In the genomic region with DNA sequence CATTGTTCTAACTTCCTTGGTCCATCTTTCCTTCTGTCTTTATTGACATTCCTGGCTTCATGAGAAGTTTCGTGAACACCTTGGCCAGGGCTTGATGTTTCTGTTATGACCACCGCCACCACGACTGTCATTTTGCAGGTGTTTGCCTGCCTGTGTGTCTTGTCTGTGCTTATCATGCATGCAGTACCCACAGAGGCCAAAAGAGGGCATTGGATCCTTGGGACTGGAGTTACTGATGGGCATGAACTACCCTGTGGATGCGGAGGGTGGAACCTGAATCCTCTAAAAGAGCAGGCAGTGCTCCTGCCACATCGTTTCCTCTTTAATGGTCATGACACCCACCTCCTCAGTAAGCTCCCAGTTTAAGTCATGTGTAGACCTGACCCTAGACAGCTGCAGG, we compare ENCODE assay signal across 7 mouse cellular contexts. TPM values are rescaled to one million over a fixed set of nuclear protein-coding genes. Genes with fewer than 3 reads are reported as not detected.
A peak's percentile ranks its signal among the peaks of the same experiment; 100 is the strongest.
DNase-seq lines count a peak whose midpoint lies in the region; ATAC-seq and TF ChIP-seq lines count a peak whose summit lies in the region.

No protein-coding gene starts in this region.

- TF ChIP-seq POLR2A in MEL (IDR thresholded peaks at IDR 0.05; ENCODE audit: control insufficient read depth in 1 of 2, insufficient read depth in 1 of 2, low read depth in 1 of 2, low read length in 2 of 2, poor library complexity in 1 of 2) = no peak
- TF ChIP-seq POLR2A in brain, embryonic 14.5 days (IDR thresholded peaks at IDR 0.05; ENCODE audit: borderline replicate concordance, extremely low read depth, insufficient read depth, insufficient read length, poor library complexity, severe bottlenecking) = no peak
- TF ChIP-seq POLR2A in lung, adult 2 months (IDR thresholded peaks at IDR 0.05; ENCODE audit: borderline replicate concordance, extremely low read depth, low read depth, low read length) = no peak

- no peak overlapping the region for H3K4me3 ChIP-seq in MEL (ENCODE audit: control insufficient read depth in 1 of 2, insufficient read depth in 1 of 2, low read depth in 2 of 2, low read length in 2 of 2)
- no peak overlapping the region for H3K4me3 ChIP-seq in lung, adult 2 months (replicated peaks; ENCODE audit: extremely low read depth, low read depth, low read length)
- no peak overlapping the region for H3K4me3 ChIP-seq in stomach, postnatal 0 days (ENCODE audit: low read depth, low read length)

- H3K27ac ChIP-seq in MEL (ENCODE audit: control insufficient read depth, low read depth, low read length) = no peak overlapping the region
- H3K27ac ChIP-seq in stomach, postnatal 0 days (replicated peaks) = no peak overlapping the region

- no peak overlapping the region for H3K9ac ChIP-seq in MEL (ENCODE audit: control insufficient read depth, low read depth, low read length, poor library complexity, severe bottlenecking)
- H3K9ac ChIP-seq in stomach, postnatal 0 days (ENCODE audit: low read length) = no peak overlapping the region

- no peaks in the 10 kb centered on the region for H3K9me3 ChIP-seq in MEL (replicated peaks; ENCODE audit: insufficient read depth, low read length)
- H3K9me3 ChIP-seq in stomach, postnatal 0 days (ENCODE audit: control insufficient read depth, low read length) = no peaks in the 10 kb centered on the region

- 84% methylated on average over 5 of the region's 5 CpGs for WGBS in lung, adult 2 months
- 81% methylated on average over 5 of the region's 5 CpGs for WGBS in stomach, postnatal 0 days

- peaks cover 0 to 19% of the 10 kb centered on the region in 2 experiments; a peak in 2 of 4 replicates for H3K4me1 ChIP-seq in MEL (ENCODE audit: control insufficient read depth in 1 of 2, insufficient read depth in 2 of 2, low read length in 2 of 2)
- H3K4me1 ChIP-seq in lung, adult 2 months (ENCODE audit: control insufficient read depth, insufficient read depth, low read length) = no peaks in the 10 kb centered on the region; the same call in 1 of the 2 replicates
- no peaks in the 10 kb centered on the region for H3K4me1 ChIP-seq in stomach, postnatal 0 days (replicated peaks; ENCODE audit: control insufficient read depth, insufficient read depth)

- peak; percentile 49 for TF ChIP-seq RAD21 in MEL (IDR thresholded peaks at IDR 0.05; ENCODE audit: low read depth, low read length)

- ATAC-seq in stomach, postnatal 0 days (ENCODE audit: low FRiP score, low TSS enrichment) = no peak

- peaks cover 10% of the 10 kb centered on the region for H3K79me2 ChIP-seq in MEL (ENCODE audit: control insufficient read depth, insufficient read depth, low read length, poor library complexity)

- intact Hi-C loops in left cerebral cortex, postnatal 25 days (cut with DNase I) = no loop called here

- H3K4me2 ChIP-seq in stomach, postnatal 0 days (replicated peaks; ENCODE audit: low read depth) = no peak overlapping the region

- peaks cover 4 to 10% of the 10 kb centered on the region in 2 experiments for H3K36me3 ChIP-seq in MEL (ENCODE audit: control insufficient read depth in 1 of 2, insufficient read depth in 2 of 2, low read length in 2 of 2)
- H3K36me3 ChIP-seq in stomach, postnatal 0 days (ENCODE audit: control insufficient read depth, insufficient read depth, low read length) = no peaks in the 10 kb centered on the region

- DNase-seq in left cerebral cortex, postnatal 25 days (ENCODE audit: low spot score in 2 of 2) = peak; percentile 26 to 32
- no peak for DNase-seq in left cerebral cortex, adult 11 months (ENCODE audit: low spot score)
- DNase-seq in MEL (ENCODE audit: low read depth, low spot score) = peak; percentile 78
- peak; percentile 36 for DNase-seq in brain, embryonic 14.5 days (ENCODE audit: low read depth)
- peak; percentile 46 to 60 for DNase-seq in gastrocnemius, adult 8-10 months (ENCODE audit: low spot score in 2 of 2)
- peak; percentile 12 for DNase-seq in lung, adult 2 months
- peak; percentile 66 for DNase-seq in stomach, postnatal 0 days (ENCODE audit: low spot score)

- peak; percentile 52 to 80 (median 63) for TF ChIP-seq CTCF in MEL (IDR thresholded peaks at IDR 0.05 in 2 of 3, conservative IDR thresholded peaks at IDR 0.05 in 1 of 3; ENCODE audit: control insufficient read depth in 1 of 3, insufficient read depth in 1 of 3, low read depth in 2 of 3, low read length in 3 of 3, poor library complexity in 1 of 3, severe bottlenecking in 1 of 3)
- peak; percentile 47 for TF ChIP-seq CTCF in brain, embryonic 14.5 days (IDR thresholded peaks at IDR 0.05; ENCODE audit: borderline replicate concordance, extremely low read depth, insufficient read depth, insufficient read length)
- TF ChIP-seq CTCF in lung, adult 2 months (IDR thresholded peaks at IDR 0.05; ENCODE audit: insufficient read depth, low read length) = peak; percentile 52
- peak; percentile 81 for TF ChIP-seq CTCF in stomach, postnatal 0 days (IDR thresholded peaks at IDR 0.05; ENCODE audit: low read depth)

- TF ChIP-seq EP300 in MEL (IDR thresholded peaks at IDR 0.05; ENCODE audit: low read depth in 1 of 2, low read length in 2 of 2) = no peak
- no peak for TF ChIP-seq EP300 in stomach, postnatal 0 days (optimal IDR thresholded peaks at IDR 0.05)

- no peaks in the 10 kb centered on the region; a peak in 1 of 4 replicates for H3K27me3 ChIP-seq in MEL (ENCODE audit: control insufficient read depth in 1 of 2, insufficient read depth in 2 of 2, low read length in 2 of 2)
- H3K27me3 ChIP-seq in stomach, postnatal 0 days (ENCODE audit: control insufficient read depth, insufficient read depth, low read length) = no peaks in the 10 kb centered on the region

TF ChIP-seq in MEL, 35 proteins besides CTCF, POLR2A, EP300 and RAD21:
- TF ChIP-seq SMC3 (IDR thresholded peaks at IDR 0.05; ENCODE audit: low read depth, low read length) (peak; percentile 45), MXI1 (IDR thresholded peaks at IDR 0.05; ENCODE audit: low read depth, low read length) (0 out of 2 replicates have a peak, but pooled peaks have one; percentile 18), ZNF384 (IDR thresholded peaks at IDR 0.05; ENCODE audit: low read depth, low read length) (no peak), ZC3H11A (IDR thresholded peaks at IDR 0.05; ENCODE audit: low read depth, low read length) (peak; percentile 10; the same call in 1 of the 2 replicates), SIN3A (IDR thresholded peaks at IDR 0.05; ENCODE audit: low read length) (0 out of 2 replicates have a peak, but pooled peaks have one; percentile 26), RCOR1 (IDR thresholded peaks at IDR 0.05; ENCODE audit: low read depth, low read length) (no peak), ETS1 (IDR thresholded peaks at IDR 0.05; ENCODE audit: low read depth, low read length) (no peak)

RNA-seq across cellular contexts. Expression of gene Tsen2, which starts 1.8 kb away (rescaled TPM):
- total RNA-seq in left cerebral cortex, postnatal 25 days (2021) = 10 to 100 TPM; 22.0 to 23.2 TPM
- total RNA-seq in MEL (2012; rRNA removed) = 24.6 and 27.0 TPM in 2 replicates
- 10 to 100 TPM in 1 of 2 experiments, not detected in 1; 32.6 TPM for polyA plus RNA-seq in MEL (2012; ENCODE audit: insufficient read depth in 1 of 2, insufficient read length in 2 of 2, low read depth in 1 of 2, low replicate concordance in 2 of 2, missing spikeins in 1 of 2)
- polyA plus RNA-seq in brain, embryonic 14.5 days (2012; rRNA removed) = 18.6 and 19.8 TPM in 2 replicates
- 1 to 10 TPM; 5.0 to 6.2 (median 5.6) TPM for total RNA-seq in gastrocnemius, adult 8-10 months (2022)
- 2.3 and 4.2 TPM in 2 replicates for polyA plus RNA-seq in lung, adult 2 months (2012; rRNA removed)
- 10.0 and 11.1 TPM in 2 replicates for polyA plus RNA-seq in stomach, postnatal 0 days (2015; fragmentation: Nextera tagmentation; extraction: Ambion mirVana)

RNA-seq across cellular contexts. Expression of gene Mkrn2os, which starts 46.1 kb away (rescaled TPM):
- total RNA-seq in left cerebral cortex, postnatal 25 days (2021) = not detected
- not detected in 2 replicates for total RNA-seq in MEL (2012; rRNA removed)
- polyA plus RNA-seq in MEL (2012; ENCODE audit: insufficient read depth in 1 of 2, insufficient read length in 2 of 2, low read depth in 1 of 2, low replicate concordance in 2 of 2, missing spikeins in 1 of 2) = under 1 TPM in 1 of 2 experiments, not detected in 1; 0.46 TPM
- 0.10 TPM in 1 of 2 replicates, not detected in the other for polyA plus RNA-seq in brain, embryonic 14.5 days (2012; rRNA removed)
- total RNA-seq in gastrocnemius, adult 8-10 months (2022) = not detected
- polyA plus RNA-seq in lung, adult 2 months (2012; rRNA removed) = 0.40 TPM in 1 of 2 replicates, not detected in the other
- polyA plus RNA-seq in stomach, postnatal 0 days (2015; fragmentation: Nextera tagmentation; extraction: Ambion mirVana) = 27.4 and 30.5 TPM in 2 replicates

RNA-seq across cellular contexts. Expression of gene Mkrn2, which starts 55.4 kb away (rescaled TPM):
- 10 to 100 TPM; 33.2 to 36.7 TPM for total RNA-seq in left cerebral cortex, postnatal 25 days (2021)
- total RNA-seq in MEL (2012; rRNA removed) = 13.1 and 15.8 TPM in 2 replicates
- polyA plus RNA-seq in MEL (2012; ENCODE audit: insufficient read depth in 1 of 2, insufficient read length in 2 of 2, low read depth in 1 of 2, low replicate concordance in 2 of 2, missing spikeins in 1 of 2) = 10 to 100 TPM in 1 of 2 experiments, not detected in 1; 38.1 TPM
- 32.6 and 44.7 TPM in 2 replicates for polyA plus RNA-seq in brain, embryonic 14.5 days (2012; rRNA removed)
- 10 to 100 TPM; 48.7 to 54.8 (median 53.0) TPM for total RNA-seq in gastrocnemius, adult 8-10 months (2022)
- polyA plus RNA-seq in lung, adult 2 months (2012; rRNA removed) = 57.2 and 68.1 TPM in 2 replicates
- polyA plus RNA-seq in stomach, postnatal 0 days (2015; fragmentation: Nextera tagmentation; extraction: Ambion mirVana) = 17.8 and 19.4 TPM in 2 replicates

Comparison
In these comparisons a context has a peak if more than half of its experiments do, and no peak if none do; other contexts are left out.
1. RNA of gene Mkrn2os, which starts 46.1 kb away (polyA plus RNA-seq): 27.4 to 30.5 TPM in stomach, postnatal 0 days; 0.46 TPM in MEL, 0.10 TPM in brain, embryonic 14.5 days and 0.40 TPM in lung, adult 2 months; every median in the first group is over 10 times any median in the second.
2. Peak in every context shown above with its lines, with median percentiles within 50 percentile points of each other: CTCF ChIP-seq.